Mouse (Mus musculus) fibroblast of lung, adult 2 months (primary cell): Measurements from ENCODE around the gene Gm21985.
A peak's percentile ranks its signal among the peaks of the same experiment; 100 is the strongest.
"Not testable (repeated sequence)": the region's sequence is repeated elsewhere in the genome, so short reads cannot be mapped to it uniquely, and the experiment has no call there.

Source experiments
- DNase-seq: peaks from one replicate; pipeline ENCODE4 v3.0.0-alpha.2; 2011; ENCODE audit warnings: low read depth

Gm21985 gene

GRCm38 (mm10) chr2:112265448-112266241 lies 469 bp upstream of the Gm21985 start, which contains the start of gene Slc12a6:
Gene Slc12a6 (plus strand): TSS chr2:112265825.
- peak; percentile 78 for DNase-seq

GRCm38 (mm10) chr2:112266780-112267179 lies 666 bp downstream of the Gm21985 start:
- no peak for DNase-seq

- DNase-seq: no peak
Observed at GRCm38 (mm10) chr2:112267547-112268269, 1.6 kb downstream of the Gm21985 start.

- DNase-seq: no peak
Observed at GRCm38 (mm10) chr2:112270011-112270410, 3.9 kb downstream of the Gm21985 start.

GRCm38 (mm10) chr2:112272909-112273308 lies 6.8 kb downstream of the Gm21985 start:
- DNase-seq: no peak

GRCm38 (mm10) chr2:112273474-112273873 lies 7.4 kb downstream of the Gm21985 start:
- DNase-seq: no peak

- no peak for DNase-seq
Observed at GRCm38 (mm10) chr2:112276870-112277269, 10.8 kb downstream of the Gm21985 start.

GRCm38 (mm10) chr2:112282846-112283245 lies 16.7 kb downstream of the Gm21985 start:
- no peak for DNase-seq

GRCm38 (mm10) chr2:112284363-112285030 lies 18.4 kb downstream of the Gm21985 start:
- DNase-seq: no peak

GRCm38 (mm10) chr2:112285031-112285390 lies 18.9 kb downstream of the Gm21985 start:
- no peak for DNase-seq

- DNase-seq: not testable (repeated sequence)
Observed at GRCm38 (mm10) chr2:112286062-112286461, 19.9 kb downstream of the Gm21985 start.

GRCm38 (mm10) chr2:112287059-112287458 lies 20.9 kb downstream of the Gm21985 start:
- no peak for DNase-seq

GRCm38 (mm10) chr2:112289507-112289906 lies 23.4 kb downstream of the Gm21985 start:
- DNase-seq: no peak

- no peak for DNase-seq
Observed at GRCm38 (mm10) chr2:112292823-112293222, 26.7 kb downstream of the Gm21985 start.

- no peak for DNase-seq
Observed at GRCm38 (mm10) chr2:112296211-112296610, 30.1 kb downstream of the Gm21985 start.

- no peak for DNase-seq
Observed at GRCm38 (mm10) chr2:112298221-112298620, 32.1 kb downstream of the Gm21985 start.

GRCm38 (mm10) chr2:112308671-112309070 lies 42.6 kb downstream of the Gm21985 start:
- DNase-seq: peak; percentile 44

- no peak for DNase-seq
Observed at GRCm38 (mm10) chr2:112309161-112309600, 43.1 kb downstream of the Gm21985 start.

- DNase-seq: no peak
Observed at GRCm38 (mm10) chr2:112315638-112316037, 49.5 kb downstream of the Gm21985 start.

GRCm38 (mm10) chr2:112318227-112318626 lies 52.1 kb downstream of the Gm21985 start:
- no peak for DNase-seq

- peak; percentile 59 for DNase-seq
Observed at GRCm38 (mm10) chr2:112318905-112319304, 52.8 kb downstream of the Gm21985 start.

GRCm38 (mm10) chr2:112328069-112328777 lies 62.1 kb downstream of the Gm21985 start:
- no peak for DNase-seq
